Mouse (Mus musculus) heart, embryonic 10.5 days (tissue): ENCODE data around the gene Zfhx3. TPM values are rescaled to one million over a fixed set of nuclear protein-coding genes. Genes with fewer than 3 reads are reported as not detected.

ENCODE experiments used
- DNase-seq: peaks from one replicate; pipeline ENCODE4 v3.0.0-alpha.2; 2017; ENCODE audit warnings: low spot score
- H3K27ac ChIP-seq: fragments of 300-500 bp; sonication (generic); 2 replicates; pipeline ENCODE4 v1.5.1; 2016; ENCODE audit warnings: mild to moderate bottlenecking
- H3K27me3 ChIP-seq: fragments of 300-500 bp; sonication (generic); 2 replicates; pipeline ENCODE4 v1.6.1; 2016; ENCODE audit warnings: mild to moderate bottlenecking; ENCODE audit not compliant: poor library complexity, insufficient read depth, severe bottlenecking
- H3K36me3 ChIP-seq: fragments of 300-500 bp; sonication (generic); 2 replicates; pipeline ENCODE4 v1.6.1; 2016; ENCODE audit warnings: mild to moderate bottlenecking, moderate library complexity
- H3K4me1 ChIP-seq: fragments of 300-500 bp; sonication (generic); 2 replicates; pipeline ENCODE4 v1.6.1; 2016; ENCODE audit warnings: mild to moderate bottlenecking
- H3K4me3 ChIP-seq: fragments of 300-500 bp; sonication (generic); 2 replicates; pipeline ENCODE4 v1.5.1; 2016; ENCODE audit warnings: mild to moderate bottlenecking, moderate library complexity
- H3K9me3 ChIP-seq: fragments of 300-500 bp; sonication (generic); 2 replicates; pipeline ENCODE4 v1.6.1; 2016; ENCODE audit warnings: mild to moderate bottlenecking, moderate library complexity
- WGBS: fragments of 180-500 bp; shearing (Covaris S2); methylation state at CpG from one replicate; pipeline ENCODE4 v1.1.7; 2016; 5-methylcytosine and 5-hydroxymethylcytosine counted together
- polyA plus RNA-seq: library from polyadenylated mRNA; unstranded; fragments of >200 nt; fragmentation: Nextera tagmentation; extraction: Ambion mirVana; gene quantifications from 2 replicates; pipeline ENCODE4 v1.2.1, GENCODE M21; 2016

Gene Zfhx3
- polyA plus RNA-seq, 1 experiment from 2014 or later = 9.7 TPM

DNA sequence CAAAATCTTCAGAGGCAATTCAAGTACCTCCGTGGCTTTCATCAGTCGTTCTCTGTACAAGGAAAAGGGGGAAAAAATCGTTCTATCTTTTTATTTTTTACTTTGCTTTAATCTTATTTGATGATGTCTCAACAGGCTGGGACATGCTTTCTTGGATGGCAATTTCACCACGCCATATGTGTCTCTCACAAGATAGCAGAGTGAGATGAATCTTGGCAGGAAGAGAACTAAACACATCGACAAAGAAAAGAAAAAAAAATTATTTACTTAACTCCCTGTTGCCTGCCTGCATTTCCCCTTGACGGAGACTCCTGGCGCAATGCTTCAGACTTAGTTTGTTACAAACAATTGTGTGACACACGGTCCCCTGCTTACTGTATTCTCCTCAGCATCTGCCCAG is 294.3 kb downstream of the Zfhx3 start:
- no peaks in the 10 kb centered on the region for H3K9me3 ChIP-seq
- H3K36me3 ChIP-seq = no peaks in the 10 kb centered on the region
- no peak overlapping the region for H3K4me3 ChIP-seq
- no peak overlapping the region for H3K27ac ChIP-seq
- no peaks in the 10 kb centered on the region for H3K27me3 ChIP-seq
- peaks cover 9% of the 10 kb centered on the region for H3K4me1 ChIP-seq
- WGBS = 66% methylated on average over 8 of the region's 8 CpGs
- DNase-seq = no peak

DNA sequence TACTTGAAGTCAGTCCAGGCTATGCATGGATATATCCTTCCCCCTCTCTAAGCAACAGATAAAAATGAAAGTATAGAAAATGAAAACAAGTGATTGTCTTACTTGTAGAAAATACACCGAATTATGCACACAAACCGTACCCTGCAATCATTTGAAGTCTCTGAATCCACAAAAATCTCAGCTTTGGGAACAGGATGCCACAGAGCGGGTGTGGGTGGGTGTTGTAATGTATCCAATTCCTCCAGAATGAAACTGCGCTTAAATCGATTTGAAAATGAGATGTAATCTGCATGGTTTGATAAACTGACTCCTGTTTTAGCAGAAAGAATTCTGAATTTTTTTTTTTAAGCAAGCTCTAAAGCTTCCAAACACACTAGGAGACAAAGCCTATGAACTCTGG is 297.1 kb downstream of the Zfhx3 start:
- H3K36me3 ChIP-seq = no peaks in the 10 kb centered on the region
- 89% methylated on average over 5 of the region's 5 CpGs for WGBS
- no peak for DNase-seq

DNA sequence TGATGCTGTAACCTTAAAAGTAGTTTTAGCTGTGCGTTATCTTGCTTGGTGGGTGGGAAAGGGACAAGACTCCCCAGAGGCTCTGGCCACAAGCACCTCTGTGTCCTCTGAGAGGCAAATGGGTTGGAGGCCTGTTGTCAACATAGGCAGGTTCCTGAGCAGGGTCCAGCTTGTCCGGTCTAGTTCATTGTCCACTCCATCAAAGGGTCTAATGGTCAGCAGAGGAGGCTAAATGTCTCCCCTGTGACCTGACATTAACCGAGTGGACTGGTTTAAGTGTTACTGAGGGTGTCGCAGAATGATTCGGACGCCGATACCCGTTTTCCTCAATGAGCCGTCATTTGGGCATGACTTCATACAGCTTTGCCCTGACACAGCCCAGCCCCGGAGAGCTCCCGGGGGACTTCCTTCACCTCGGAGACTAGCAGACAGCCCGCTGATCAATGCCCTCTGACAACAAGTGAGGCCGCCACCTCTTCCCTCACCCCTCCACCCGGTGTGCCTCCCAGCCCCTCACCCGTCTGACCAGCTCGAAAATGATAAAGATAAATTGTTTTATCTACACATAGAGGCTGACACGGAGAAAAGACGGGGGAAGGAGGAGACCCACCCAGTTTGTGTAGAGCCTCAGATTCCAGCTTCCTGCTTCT is 298.7 kb downstream of the Zfhx3 start:
- peak overlapping the region; percentile 52 for H3K4me3 ChIP-seq
- WGBS = 19% methylated on average over 19 of the region's 19 CpGs
- H3K36me3 ChIP-seq = no peaks in the 10 kb centered on the region
- H3K27ac ChIP-seq = peak overlapping the region; percentile 36; the same call in 1 of the 2 replicates
- H3K27me3 ChIP-seq = no peaks in the 10 kb centered on the region
- no peak for DNase-seq
- no peaks in the 10 kb centered on the region for H3K9me3 ChIP-seq
- H3K4me1 ChIP-seq = peaks cover 12% of the 10 kb centered on the region

More for the DNA sequence above, 297.1 kb downstream of the Zfhx3 start:
- Histone ChIP-seq H3K27me3 (no peaks in the 10 kb centered on the region), H3K4me1 (peaks cover 8% of the 10 kb centered on the region), H3K4me3 (no peak overlapping the region), H3K27ac (no peak overlapping the region), H3K9me3 (no peaks in the 10 kb centered on the region)

DNA sequence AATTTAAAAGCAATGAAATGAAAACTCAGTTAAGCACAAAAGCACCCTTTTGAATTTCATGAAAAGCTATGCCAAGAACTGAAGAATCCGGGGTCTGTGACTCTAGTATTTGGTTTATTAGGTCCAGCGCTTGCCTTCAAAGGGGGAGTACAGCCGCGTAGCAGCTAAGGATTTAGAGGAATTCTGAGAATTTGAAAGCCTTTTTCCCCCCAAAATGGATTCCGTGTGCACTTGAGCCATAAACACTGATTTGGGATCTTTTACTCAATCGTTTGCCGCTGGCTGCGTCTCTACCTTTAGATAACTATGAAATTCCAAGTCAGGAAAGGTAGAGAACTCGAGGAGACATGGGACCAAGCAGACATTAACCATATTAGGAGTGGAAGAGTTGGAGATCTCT is 300.8 kb downstream of the Zfhx3 start:
- Histone ChIP-seq H3K4me1 (peaks cover 20% of the 10 kb centered on the region), H3K9me3 (no peaks in the 10 kb centered on the region), H3K27ac (no peak overlapping the region), H3K27me3 (no peaks in the 10 kb centered on the region), H3K36me3 (no peaks in the 10 kb centered on the region), H3K4me3 (no peak overlapping the region)
- DNase-seq = no peak
- 61% methylated on average over 9 of the region's 9 CpGs for WGBS

DNA sequence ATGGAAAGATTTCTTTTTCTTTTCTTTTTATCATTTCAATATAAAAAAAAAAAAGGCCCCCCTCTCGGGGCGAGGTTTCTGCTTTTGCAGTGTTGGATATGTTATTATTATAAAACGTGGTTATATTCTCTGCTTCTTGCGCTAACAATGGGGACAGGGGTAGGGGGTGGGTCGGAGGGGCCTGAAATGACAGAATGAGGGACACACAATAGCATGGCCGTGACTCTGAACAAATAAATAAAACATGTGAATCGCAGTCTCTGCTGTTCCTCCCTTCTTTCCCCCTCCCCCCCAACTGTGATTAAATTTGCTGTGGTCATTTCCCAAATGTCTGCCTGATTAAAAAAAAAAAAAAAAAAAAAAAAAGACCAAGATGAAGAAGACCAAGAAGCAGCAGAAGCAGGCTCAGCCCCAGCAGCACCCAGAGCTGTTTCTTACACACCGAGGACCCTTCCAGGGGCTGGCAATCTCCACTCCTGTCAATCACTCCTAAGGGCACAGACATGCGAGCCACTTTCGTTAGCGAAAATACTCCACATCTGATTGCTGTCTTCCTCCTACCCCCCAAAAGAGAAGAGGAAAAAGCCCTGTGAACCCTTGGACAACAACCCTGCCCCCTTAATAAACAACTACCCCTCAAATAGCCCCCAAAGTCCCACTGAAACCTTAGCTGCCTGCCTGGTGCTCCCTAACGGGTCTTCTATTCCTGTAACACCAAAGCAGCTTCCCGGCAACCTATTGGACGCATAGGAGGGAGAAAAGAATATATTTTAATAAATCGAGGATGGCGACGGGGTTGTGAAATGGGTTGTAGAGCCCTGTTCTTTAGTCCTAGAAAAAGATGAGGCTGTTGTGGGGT is 302.4 kb downstream of the Zfhx3 start:
- H3K27ac ChIP-seq = peak overlapping the region; percentile 16; the same call in 1 of the 2 replicates
- no peaks in the 10 kb centered on the region for H3K36me3 ChIP-seq
- H3K4me3 ChIP-seq = peak overlapping the region; percentile 42
- peaks cover 20% of the 10 kb centered on the region for H3K4me1 ChIP-seq
- H3K27me3 ChIP-seq = no peaks in the 10 kb centered on the region
- H3K9me3 ChIP-seq = no peaks in the 10 kb centered on the region
- DNase-seq = no peak
- 59% methylated on average over 17 of the region's 17 CpGs for WGBS

DNA sequence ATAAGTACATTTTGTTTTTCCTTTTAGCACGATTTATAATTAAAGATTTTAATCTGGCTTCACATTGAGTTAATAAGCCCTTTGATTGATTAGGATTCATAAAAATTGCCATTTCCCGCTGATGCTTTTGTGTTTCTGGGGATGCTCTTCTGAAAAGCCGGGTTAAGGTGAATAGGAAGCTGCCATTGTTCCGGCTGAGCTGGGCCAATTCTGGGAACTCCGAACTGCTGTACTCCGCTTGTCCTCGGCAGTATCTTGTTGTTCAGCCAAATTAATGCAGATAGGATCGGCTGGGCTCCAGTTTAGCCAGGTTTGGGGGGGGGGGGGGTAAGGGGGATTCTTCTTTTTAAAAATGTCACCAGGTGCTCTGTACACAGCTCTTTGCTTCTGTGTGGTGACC is 303.1 kb downstream of the Zfhx3 start:
- H3K9me3 ChIP-seq = no peaks in the 10 kb centered on the region
- no peaks in the 10 kb centered on the region for H3K36me3 ChIP-seq
- 75% methylated on average over 8 of the region's 8 CpGs for WGBS
- no peaks in the 10 kb centered on the region for H3K27me3 ChIP-seq
- no peak overlapping the region for H3K4me3 ChIP-seq
- no peak overlapping the region for H3K27ac ChIP-seq
- no peak for DNase-seq
- peaks cover 20% of the 10 kb centered on the region for H3K4me1 ChIP-seq

DNA sequence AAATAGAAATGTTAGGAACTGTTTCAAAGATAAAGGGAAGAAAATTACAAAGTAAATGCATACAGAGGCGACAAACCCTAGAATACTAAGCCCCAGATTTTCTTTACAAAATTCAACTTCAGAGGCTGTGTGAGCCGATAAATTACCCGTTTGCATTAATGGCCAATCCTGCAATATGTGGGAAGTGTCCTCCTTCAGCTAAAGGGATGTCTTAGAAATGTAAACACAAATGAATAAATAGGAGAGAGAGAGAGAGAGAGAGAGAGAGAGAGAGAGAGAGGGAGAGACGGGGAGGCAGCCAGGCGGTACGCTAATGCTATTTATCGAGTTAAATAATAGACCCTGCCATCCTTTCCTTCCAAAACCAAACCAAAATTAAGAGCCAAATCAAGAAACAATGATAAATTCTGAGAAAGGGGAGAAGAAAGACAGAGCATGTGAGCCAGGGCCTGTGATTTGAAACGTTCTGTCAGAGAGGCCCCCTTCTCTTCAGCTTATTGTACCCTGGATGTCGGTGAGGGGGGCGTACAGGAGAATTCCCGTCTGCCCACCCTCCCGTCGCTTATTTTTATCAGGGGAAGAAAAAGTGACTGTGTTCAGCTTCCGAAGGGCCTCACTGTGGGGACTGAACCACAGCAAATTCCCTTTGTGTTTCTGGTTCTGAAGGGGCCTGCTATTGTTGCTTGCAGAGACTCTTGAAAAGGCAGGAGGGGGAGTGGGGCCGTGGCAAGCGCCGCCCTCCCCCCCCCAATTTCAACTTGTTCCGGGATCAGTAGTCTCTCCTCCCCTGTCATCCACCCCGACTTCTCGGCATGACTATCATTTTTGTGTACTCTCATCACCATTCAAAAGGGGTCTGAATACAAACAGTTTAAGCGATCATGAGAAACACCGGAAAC is 303.8 kb downstream of the Zfhx3 start:
- DNase-seq = no peak
- WGBS = 57% methylated on average over 22 of the region's 22 CpGs
- H3K27ac ChIP-seq = peak overlapping the region; percentile 10; the same call in 1 of the 2 replicates

DNA sequence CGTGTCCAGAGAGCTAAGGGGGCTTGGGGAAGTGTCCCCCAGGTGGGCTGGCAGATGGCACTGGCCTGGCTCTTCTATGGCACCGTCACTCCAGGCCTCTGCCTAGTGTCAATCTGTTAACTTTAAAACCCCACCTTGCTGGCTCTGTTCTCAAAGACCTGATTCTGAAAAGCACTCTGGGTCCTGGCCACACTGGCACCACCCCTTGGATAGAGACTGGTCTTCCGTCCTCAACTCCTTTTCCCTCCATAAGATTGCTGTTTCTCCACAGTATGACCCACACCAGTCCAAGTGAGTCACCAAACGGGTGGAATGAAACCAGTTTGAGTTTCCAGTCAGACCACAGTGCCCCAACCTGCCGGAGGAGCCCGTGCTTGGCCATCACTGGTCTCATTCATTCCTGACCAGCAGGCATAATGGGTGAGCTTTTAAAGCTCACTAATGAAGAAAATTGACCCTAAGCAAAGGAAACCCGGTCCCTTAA is 304.5 kb downstream of the Zfhx3 start:
- H3K4me3 ChIP-seq = no peak overlapping the region
- H3K27ac ChIP-seq = 0 out of 2 replicates have a peak overlapping the region, but pooled peaks have one; percentile 10
- WGBS = 72% methylated on average over 7 of the region's 7 CpGs
- peaks cover 13% of the 10 kb centered on the region; the same call in 1 of the 2 replicates for H3K4me1 ChIP-seq
- no peaks in the 10 kb centered on the region for H3K27me3 ChIP-seq
- H3K36me3 ChIP-seq = no peaks in the 10 kb centered on the region
- DNase-seq = no peak
- H3K9me3 ChIP-seq = no peaks in the 10 kb centered on the region

More for the DNA sequence above, 303.8 kb downstream of the Zfhx3 start:
- Histone ChIP-seq H3K27me3 (no peaks in the 10 kb centered on the region), H3K4me1 (peaks cover 15% of the 10 kb centered on the region), H3K9me3 (no peaks in the 10 kb centered on the region), H3K4me3 (no peak overlapping the region), H3K36me3 (no peaks in the 10 kb centered on the region)

DNA sequence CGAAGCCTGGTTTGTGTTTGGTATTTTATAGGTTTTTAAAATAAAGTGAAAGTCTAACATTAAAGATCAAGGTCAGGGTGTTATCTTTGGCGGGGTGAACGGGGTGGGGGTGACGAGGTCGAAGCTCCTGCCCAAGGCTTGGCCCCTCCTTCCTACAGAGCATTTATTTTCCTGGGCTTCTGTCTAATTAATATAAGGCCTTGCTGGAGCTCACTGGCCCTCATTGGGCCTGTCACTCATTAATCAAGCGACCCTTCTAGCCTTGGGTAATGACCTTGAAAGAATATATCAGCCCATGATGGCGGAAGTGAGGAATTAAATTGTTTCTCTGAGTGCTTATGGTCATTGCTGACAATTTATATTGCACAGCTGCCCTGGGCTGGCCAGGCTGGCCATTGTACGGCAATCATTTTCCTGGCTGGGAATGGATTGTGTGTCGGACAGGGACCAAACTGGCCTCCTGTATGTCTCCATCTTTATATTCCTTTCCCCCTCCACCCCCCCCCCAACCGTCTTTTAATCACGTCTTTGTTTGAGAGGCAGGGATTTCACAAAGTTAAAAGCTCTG is 322.2 kb downstream of the Zfhx3 start:
- 73% methylated on average over 11 of the region's 11 CpGs for WGBS
- Histone ChIP-seq H3K4me3 (no peak overlapping the region), H3K27me3 (no peaks in the 10 kb centered on the region), H3K27ac (no peak overlapping the region), H3K9me3 (no peaks in the 10 kb centered on the region), H3K36me3 (no peaks in the 10 kb centered on the region), H3K4me1 (no peaks in the 10 kb centered on the region)
- DNase-seq = peak; percentile 66

DNA sequence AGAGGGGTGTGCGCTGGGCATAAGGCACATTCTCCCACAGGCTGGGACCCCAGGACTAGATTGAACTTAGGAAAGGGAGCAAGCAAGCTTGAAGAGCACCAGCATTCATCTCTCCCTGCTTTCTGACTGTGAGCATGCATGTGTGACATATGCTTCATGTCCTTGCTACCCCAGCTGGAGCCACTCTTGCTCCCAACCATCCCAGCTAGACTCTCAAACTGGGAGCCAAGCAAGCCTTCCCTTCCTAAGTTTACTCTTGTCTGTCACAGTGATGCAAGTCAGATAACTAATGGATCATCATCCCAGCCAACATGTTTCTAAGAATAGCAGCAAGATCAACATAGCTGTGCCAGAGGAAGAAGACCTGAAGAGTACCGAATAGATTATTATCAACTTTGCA is 335.5 kb downstream of the Zfhx3 start:
- Histone ChIP-seq H3K27ac (no peak overlapping the region), H3K4me1 (no peaks in the 10 kb centered on the region), H3K4me3 (no peak overlapping the region), H3K36me3 (no peaks in the 10 kb centered on the region), H3K9me3 (no peaks in the 10 kb centered on the region), H3K27me3 (no peaks in the 10 kb centered on the region)
- WGBS = 91% methylated on average over 2 of the region's 2 CpGs
- no peak for DNase-seq

DNA sequence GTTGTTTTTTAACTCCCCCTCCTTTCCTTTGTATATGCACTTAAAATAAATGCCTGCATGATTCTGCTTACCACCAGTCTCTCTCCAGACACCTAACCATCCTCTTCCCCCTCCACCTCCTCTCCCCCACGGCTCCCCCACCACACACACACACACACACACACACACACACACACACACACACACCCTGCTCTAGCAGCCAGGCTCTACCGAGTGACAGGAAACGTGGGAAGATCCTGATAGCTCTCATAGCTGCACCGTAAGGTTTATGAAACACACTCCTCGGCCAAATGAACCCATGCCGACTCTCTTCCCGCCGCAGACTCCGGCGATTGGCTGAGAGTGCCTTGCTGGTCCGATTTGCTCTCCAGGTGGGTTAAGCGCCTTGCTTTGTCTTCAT is 339.5 kb downstream of the Zfhx3 start:
- no peak for DNase-seq
- Histone ChIP-seq H3K4me1 (no peaks in the 10 kb centered on the region), H3K27me3 (no peaks in the 10 kb centered on the region), H3K9me3 (no peaks in the 10 kb centered on the region), H3K27ac (no peak overlapping the region), H3K36me3 (no peaks in the 10 kb centered on the region), H3K4me3 (no peak overlapping the region)
- WGBS = 66% methylated on average over 12 of the region's 12 CpGs

DNA sequence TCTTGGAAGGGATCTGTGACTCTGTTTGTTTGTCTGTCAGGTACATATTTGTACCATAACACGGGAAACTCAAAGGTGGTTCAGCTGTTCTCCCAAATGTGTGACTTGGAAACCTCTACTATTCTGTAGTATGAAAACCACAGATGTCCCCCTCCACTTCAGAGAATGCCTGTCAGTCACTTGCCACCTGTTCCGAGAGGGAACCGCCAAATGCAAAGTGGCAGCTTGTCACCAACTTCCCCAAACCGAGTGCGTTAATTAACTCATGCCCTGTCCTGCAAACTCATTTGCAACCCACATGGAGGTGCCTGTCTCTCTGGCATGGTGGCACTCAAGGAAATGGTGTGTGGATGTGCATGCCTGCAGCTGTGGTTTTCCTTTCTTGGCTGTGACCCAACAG is 343.7 kb downstream of the Zfhx3 start:
- no peak overlapping the region for H3K4me3 ChIP-seq
- no peaks in the 10 kb centered on the region for H3K36me3 ChIP-seq
- WGBS = 55% methylated on average over 5 of the region's 5 CpGs
- no peak for DNase-seq
- H3K27ac ChIP-seq = no peak overlapping the region
- H3K4me1 ChIP-seq = no peaks in the 10 kb centered on the region
- H3K27me3 ChIP-seq = no peaks in the 10 kb centered on the region
- H3K9me3 ChIP-seq = no peaks in the 10 kb centered on the region
